Mouse (Mus musculus): ENCODE results near the gene Prkg2.

GRCm38 (mm10) chr5:99037442-99037811 lies 276 bp upstream of the Prkg2 start:
- TF ChIP-seq MAFK (IDR thresholded peaks at IDR 0.05; ENCODE audit: insufficient read depth, low read depth, low read length) (no peak), ZNF384 (IDR thresholded peaks at IDR 0.05; ENCODE audit: low read depth, low read length) (no peak), CHD2 (IDR thresholded peaks at IDR 0.05; ENCODE audit: low read depth, low read length) (no peak)
